Mouse (Mus musculus): ENCODE data around the gene Kncn. TPM values are rescaled to one million over a fixed set of nuclear protein-coding genes. Genes with fewer than 3 reads are reported as not detected.

Gene Kncn
- polyA plus RNA-seq, 1 experiment: not detected

DNA sequence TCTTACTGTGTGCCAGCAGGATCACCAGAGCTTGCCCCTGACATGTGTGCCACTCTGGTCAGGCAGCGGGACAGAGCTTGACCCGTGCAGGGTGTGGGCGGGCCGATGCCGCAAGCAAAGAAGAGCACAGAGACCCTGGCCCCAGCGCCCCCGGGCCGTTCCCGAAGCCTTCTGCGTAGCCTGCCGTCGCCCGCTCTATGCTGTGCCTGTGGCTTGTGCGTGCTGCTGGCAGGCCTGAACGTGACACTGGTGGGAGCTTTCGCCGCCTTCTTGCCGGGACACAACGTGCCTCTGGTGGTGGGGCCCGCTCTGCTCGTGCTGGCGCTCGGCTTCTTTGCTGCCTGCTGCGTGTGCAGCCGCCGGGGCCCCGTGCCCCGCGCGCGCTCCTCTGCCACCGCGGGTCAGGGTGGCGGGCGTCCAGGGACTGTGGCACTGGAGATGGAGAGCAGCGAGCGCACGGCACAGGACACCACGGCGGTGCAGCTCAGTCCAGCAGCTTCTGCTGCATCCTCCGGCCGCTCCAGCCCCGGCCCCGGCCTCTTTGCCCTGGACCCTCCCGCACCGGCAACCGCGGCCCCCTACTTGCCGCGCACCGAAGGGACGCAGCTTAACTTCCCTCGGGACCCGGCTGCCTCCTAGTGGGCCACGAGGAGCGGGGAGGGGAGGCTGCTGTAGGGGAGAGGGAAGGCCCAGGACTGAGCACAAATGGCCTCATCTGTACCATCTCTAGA is 13.9 kb downstream of the Kncn start:
- Histone ChIP-seq H3K27ac (replicated peaks; ENCODE audit: low read depth, low read length) (no peak overlapping the region), H3K4me1 (ENCODE audit: control insufficient read depth, insufficient read depth, insufficient read length, low read length) (no peaks in the 10 kb centered on the region), H3K4me3 (ENCODE audit: insufficient read depth, low read depth, low read length) (0 out of 2 replicates have a peak overlapping the region, but pooled peaks have one; percentile 3)

DNA sequence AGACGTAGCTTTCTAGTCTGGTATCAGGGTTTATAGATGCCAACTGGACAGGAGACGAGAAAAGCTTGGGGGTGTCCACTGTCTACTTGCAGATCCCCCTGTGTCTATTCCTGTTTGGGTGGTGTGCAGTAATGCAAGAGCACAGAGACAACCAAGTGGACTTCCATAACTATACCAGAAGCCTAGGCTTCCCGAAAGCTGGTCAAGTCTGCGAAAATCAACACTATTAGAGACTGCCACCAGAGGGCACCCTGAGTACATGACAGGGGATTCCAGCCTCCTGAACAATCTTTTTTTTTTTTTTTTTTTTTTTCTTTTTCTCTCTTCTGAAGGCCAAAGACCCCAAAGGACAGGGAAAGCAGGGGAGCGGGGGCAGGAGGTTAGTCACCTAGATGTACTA is 18.6 kb downstream of the Kncn start:
- no peaks in the 10 kb centered on the region for H3K4me1 ChIP-seq (ENCODE audit: control insufficient read depth, insufficient read depth, insufficient read length, low read length)
- no peak overlapping the region for H3K4me3 ChIP-seq (ENCODE audit: insufficient read depth, low read depth, low read length)
- H3K27ac ChIP-seq (replicated peaks; ENCODE audit: low read depth, low read length): no peak overlapping the region

- H3K4me3 ChIP-seq (ENCODE audit: insufficient read depth, low read depth, low read length): no peak overlapping the region
- no peaks in the 10 kb centered on the region for H3K4me1 ChIP-seq (ENCODE audit: control insufficient read depth, insufficient read depth, insufficient read length, low read length)
- H3K27ac ChIP-seq (replicated peaks; ENCODE audit: low read depth, low read length): no peak overlapping the region
These were observed 20.2 kb downstream of the Kncn start for GRCm38 (mm10) chr4:115904375-115904774.

DNA sequence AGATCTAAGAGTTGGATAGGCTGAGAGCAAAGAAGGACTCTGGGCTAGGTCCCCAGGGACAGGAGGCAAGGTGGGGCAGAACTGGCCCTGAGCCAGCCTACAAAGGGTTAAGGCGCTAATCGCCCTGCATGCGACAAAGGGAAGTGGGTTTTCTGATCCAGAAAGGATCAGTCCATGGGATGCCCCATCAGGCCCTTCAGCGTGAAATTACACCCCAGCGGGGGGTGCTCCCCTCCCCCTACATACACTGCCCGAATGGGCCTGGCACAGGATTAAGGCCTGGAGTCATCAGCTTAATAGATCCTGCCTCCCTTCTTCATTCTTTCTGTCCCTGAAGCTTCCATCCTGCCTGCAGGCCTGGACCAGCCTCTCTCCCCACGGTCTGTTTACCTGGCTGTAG is 21.5 kb downstream of the Kncn start:
- no peaks in the 10 kb centered on the region for H3K4me1 ChIP-seq (ENCODE audit: control insufficient read depth, insufficient read depth, insufficient read length, low read length)
- no peak overlapping the region for H3K4me3 ChIP-seq (ENCODE audit: insufficient read depth, low read depth, low read length)
- no peak overlapping the region for H3K27ac ChIP-seq (replicated peaks; ENCODE audit: low read depth, low read length)

DNA sequence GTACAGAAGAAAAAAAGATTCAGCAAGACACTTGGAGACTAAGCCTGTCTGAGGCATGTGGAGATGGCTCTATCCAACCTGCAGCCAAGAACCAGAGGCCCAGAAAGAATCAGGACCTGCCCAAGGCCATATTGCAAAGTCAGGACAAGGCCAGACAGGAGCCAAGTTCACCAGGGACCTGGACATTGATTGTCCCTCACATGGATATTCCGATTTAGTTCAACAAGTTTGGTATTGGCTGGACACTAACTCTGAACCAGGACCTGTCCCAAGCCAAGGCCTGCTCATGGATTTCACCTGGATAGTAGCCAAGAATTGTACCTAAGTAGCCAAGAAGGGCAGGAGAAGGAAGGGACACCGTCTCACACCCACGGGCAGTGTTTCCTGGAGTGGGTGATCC is 22.6 kb downstream of the Kncn start:
- Histone ChIP-seq H3K4me3 (ENCODE audit: insufficient read depth, low read depth, low read length) (no peak overlapping the region), H3K4me1 (ENCODE audit: control insufficient read depth, insufficient read depth, insufficient read length, low read length) (no peaks in the 10 kb centered on the region), H3K27ac (replicated peaks; ENCODE audit: low read depth, low read length) (no peak overlapping the region)

GRCm38 (mm10) chr4:115907994-115908393 is 23.8 kb downstream of the Kncn start:
- Histone ChIP-seq H3K27ac (replicated peaks; ENCODE audit: low read depth, low read length) (no peak overlapping the region), H3K4me3 (ENCODE audit: insufficient read depth, low read depth, low read length) (no peak overlapping the region), H3K4me1 (ENCODE audit: control insufficient read depth, insufficient read depth, insufficient read length, low read length) (no peaks in the 10 kb centered on the region)

GRCm38 (mm10) chr4:115908641-115909040 is 24.4 kb downstream of the Kncn start:
- H3K4me3 ChIP-seq (ENCODE audit: insufficient read depth, low read depth, low read length): no peak overlapping the region
- H3K4me1 ChIP-seq (ENCODE audit: control insufficient read depth, insufficient read depth, insufficient read length, low read length): no peaks in the 10 kb centered on the region
- H3K27ac ChIP-seq (replicated peaks; ENCODE audit: low read depth, low read length): no peak overlapping the region

- no peak overlapping the region for H3K27ac ChIP-seq (replicated peaks; ENCODE audit: low read depth, low read length)
- H3K4me1 ChIP-seq (ENCODE audit: control insufficient read depth, insufficient read depth, insufficient read length, low read length): no peaks in the 10 kb centered on the region
- no peak overlapping the region for H3K4me3 ChIP-seq (ENCODE audit: insufficient read depth, low read depth, low read length)
These were observed 27.4 kb downstream of the Kncn start for GRCm38 (mm10) chr4:115911586-115911985.

DNA sequence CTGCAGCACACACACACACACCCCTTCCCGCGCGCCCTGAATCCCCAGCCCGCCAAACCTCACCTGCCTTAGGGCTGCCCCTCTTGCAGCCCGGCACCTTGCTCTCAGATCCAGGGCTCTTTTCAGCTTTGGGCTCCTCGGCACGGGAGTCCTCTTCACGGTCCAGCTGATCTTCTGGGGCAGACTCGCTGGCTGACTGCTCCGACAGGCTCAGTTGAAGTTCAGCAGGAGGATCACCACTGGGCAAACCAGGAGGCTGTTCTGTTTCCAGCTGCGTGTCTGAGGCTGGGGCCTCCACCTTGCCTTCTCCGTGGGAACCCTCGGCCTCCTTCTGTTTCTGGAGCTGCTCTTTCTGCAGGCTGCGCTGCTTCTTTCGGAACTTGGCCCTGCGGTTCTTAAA is 35.7 kb downstream of the Kncn start:
- Histone ChIP-seq H3K4me1 (ENCODE audit: control insufficient read depth, insufficient read depth, insufficient read length, low read length) (no peaks in the 10 kb centered on the region), H3K4me3 (ENCODE audit: insufficient read depth, low read depth, low read length) (no peak overlapping the region), H3K27ac (replicated peaks; ENCODE audit: low read depth, low read length) (no peak overlapping the region)

GRCm38 (mm10) chr4:115922688-115923087 is 38.5 kb downstream of the Kncn start:
- no peak overlapping the region for H3K27ac ChIP-seq (replicated peaks; ENCODE audit: low read depth, low read length)
- no peak overlapping the region for H3K4me3 ChIP-seq (ENCODE audit: insufficient read depth, low read depth, low read length)
- no peaks in the 10 kb centered on the region for H3K4me1 ChIP-seq (ENCODE audit: control insufficient read depth, insufficient read depth, insufficient read length, low read length)

- H3K4me3 ChIP-seq (ENCODE audit: insufficient read depth, low read depth, low read length): no peak overlapping the region
- H3K4me1 ChIP-seq (ENCODE audit: control insufficient read depth, insufficient read depth, insufficient read length, low read length): no peaks in the 10 kb centered on the region
- no peak overlapping the region for H3K27ac ChIP-seq (replicated peaks; ENCODE audit: low read depth, low read length)
These were observed 39.2 kb downstream of the Kncn start for GRCm38 (mm10) chr4:115923262-115923880.

DNA sequence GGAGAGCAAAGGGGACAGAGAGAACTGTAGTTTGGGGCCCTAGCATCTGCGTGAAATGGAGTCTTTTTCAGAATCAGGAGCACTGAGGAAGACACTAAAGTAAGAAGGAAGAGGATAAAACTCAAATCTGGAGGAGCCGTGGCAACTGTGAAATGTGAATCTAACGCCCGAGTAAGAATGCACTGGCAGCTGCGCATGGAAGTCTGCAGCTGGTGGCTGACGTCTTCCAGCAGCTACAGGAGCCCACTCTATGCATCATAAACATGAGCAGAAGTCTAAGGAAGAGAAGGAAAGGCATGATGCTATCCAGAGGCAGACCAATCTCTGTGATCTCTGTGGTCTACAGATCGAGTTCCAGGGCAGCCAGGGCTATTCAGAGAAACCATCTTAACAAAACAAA is 43.4 kb downstream of the Kncn start:
- Histone ChIP-seq H3K4me1 (ENCODE audit: control insufficient read depth, insufficient read depth, insufficient read length, low read length) (no peaks in the 10 kb centered on the region), H3K4me3 (ENCODE audit: insufficient read depth, low read depth, low read length) (no peak overlapping the region), H3K27ac (replicated peaks; ENCODE audit: low read depth, low read length) (no peak overlapping the region)

- Histone ChIP-seq H3K4me1 (ENCODE audit: control insufficient read depth, insufficient read depth, insufficient read length, low read length) (no peaks in the 10 kb centered on the region; the same call in 1 of the 2 replicates), H3K27ac (replicated peaks; ENCODE audit: low read depth, low read length) (no peak overlapping the region), H3K4me3 (ENCODE audit: insufficient read depth, low read depth, low read length) (no peak overlapping the region)
These were observed 47.4 kb downstream of the Kncn start for GRCm38 (mm10) chr4:115931556-115932088.

GRCm38 (mm10) chr4:115935835-115936581 is 51.8 kb downstream of the Kncn start:
- Histone ChIP-seq H3K4me1 (ENCODE audit: control insufficient read depth, insufficient read depth, insufficient read length, low read length) (no peaks in the 10 kb centered on the region; the same call in 1 of the 2 replicates), H3K27ac (replicated peaks; ENCODE audit: low read depth, low read length) (no peak overlapping the region), H3K4me3 (ENCODE audit: insufficient read depth, low read depth, low read length) (no peak overlapping the region)

DNA sequence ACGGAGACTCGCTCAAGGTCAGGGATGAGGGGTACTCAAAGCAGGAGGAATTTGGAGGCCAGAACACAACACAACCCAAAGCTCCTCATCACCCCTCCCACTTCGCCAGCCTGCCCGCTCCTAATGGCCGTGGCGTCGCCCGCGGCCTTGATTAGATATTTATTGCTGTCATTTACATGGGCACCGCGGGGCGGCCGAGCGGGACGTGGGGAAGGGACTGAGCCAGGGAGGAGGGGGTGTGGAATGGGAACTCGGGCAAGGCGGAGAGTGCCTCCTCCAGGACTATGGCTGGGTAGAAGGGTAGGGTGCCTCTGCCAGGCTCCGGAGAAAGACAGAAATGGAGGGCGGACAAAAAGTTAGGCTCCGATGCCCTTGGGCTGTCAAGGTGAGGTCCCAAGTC is 52.4 kb downstream of the Kncn start:
- Histone ChIP-seq H3K4me3 (ENCODE audit: insufficient read depth, low read depth, low read length) (no peak overlapping the region), H3K4me1 (ENCODE audit: control insufficient read depth, insufficient read depth, insufficient read length, low read length) (no peaks in the 10 kb centered on the region; the same call in 1 of the 2 replicates), H3K27ac (replicated peaks; ENCODE audit: low read depth, low read length) (no peak overlapping the region)
